Mouse (Mus musculus): ENCODE measurements around the gene Icam1.

The Icam1 gene

GRCm38 (mm10) chr9:21021363-21021762, 5.6 kb downstream of the Icam1 start:
- no peak for DNase-seq (ENCODE audit: inconsistent age in 2 of 2, low spot score in 1 of 2)

- DNase-seq (ENCODE audit: inconsistent age in 2 of 2, low spot score in 1 of 2): no peak
These were observed 6.5 kb downstream of the Icam1 start for GRCm38 (mm10) chr9:21022288-21022687.

DNA sequence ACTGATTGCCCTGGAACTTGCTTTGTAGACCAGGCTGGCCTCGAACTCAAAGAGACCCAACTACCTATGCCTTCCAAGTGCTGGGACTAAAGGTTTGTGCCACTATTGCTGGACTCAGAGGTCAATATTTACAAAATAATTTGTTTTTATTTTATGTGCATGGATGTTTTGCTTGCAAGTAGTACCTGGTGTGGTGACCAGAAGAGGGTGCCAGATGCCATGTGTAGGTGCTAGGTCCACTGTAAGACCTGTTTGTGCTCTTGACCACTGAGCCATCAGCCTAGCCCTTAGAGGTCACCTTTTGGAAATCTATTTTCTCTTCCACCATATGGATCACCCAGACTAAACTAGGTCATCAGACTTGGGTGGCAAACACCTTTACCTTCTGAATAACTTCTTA, 6.9 kb downstream of the Icam1 start:
- no peak for DNase-seq (ENCODE audit: inconsistent age in 2 of 2, low spot score in 1 of 2)

DNA sequence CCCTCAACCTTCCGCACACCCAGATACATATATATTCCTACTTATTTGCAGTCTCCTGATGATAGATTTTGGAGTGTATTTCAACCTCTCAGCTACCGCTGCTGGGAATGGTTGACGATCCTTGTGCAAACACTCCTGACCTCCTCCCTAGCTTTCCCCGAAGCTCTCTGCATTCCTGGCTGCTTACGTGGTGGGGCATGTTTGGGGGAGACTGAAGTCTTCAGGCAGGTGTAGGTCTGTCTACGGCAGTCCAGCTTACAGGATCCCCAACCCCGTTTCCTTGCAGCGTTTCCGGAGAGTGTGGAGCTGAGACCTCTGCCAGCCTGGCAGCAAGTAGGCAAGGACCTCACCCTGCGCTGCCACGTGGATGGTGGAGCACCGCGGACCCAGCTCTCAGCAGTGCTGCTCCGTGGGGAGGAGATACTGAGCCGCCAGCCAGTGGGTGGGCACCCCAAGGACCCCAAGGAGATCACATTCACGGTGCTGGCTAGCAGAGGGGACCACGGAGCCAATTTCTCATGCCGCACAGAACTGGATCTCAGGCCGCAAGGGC, 9.5 kb downstream of the Icam1 start:
- DNase-seq (ENCODE audit: inconsistent age in 2 of 2, low spot score in 1 of 2): peak in 1 of 2 experiments; percentile 25

DNA sequence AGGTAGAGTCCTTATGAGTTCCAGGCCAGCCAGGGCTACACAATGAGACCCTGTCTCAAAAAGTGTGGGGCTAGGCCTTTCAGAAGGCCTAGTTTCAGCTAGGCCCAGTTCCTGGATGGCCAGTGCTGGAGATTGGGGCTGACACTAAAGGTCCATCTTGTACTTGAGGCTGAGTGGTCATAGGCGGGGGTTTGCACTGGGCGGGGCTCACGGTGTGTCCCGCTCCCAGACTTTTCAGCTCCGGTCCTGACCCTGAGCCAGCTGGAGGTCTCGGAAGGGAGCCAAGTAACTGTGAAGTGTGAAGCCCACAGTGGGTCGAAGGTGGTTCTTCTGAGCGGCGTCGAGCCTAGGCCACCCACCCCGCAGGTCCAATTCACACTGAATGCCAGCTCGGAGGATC, 11.1 kb downstream of the Icam1 start:
- DNase-seq (ENCODE audit: inconsistent age in 2 of 2, low spot score in 1 of 2): no peak

- no peak for DNase-seq (ENCODE audit: inconsistent age in 2 of 2, low spot score in 1 of 2)
These were observed 12.0 kb downstream of the Icam1 start for GRCm38 (mm10) chr9:21027774-21028290.

DNA sequence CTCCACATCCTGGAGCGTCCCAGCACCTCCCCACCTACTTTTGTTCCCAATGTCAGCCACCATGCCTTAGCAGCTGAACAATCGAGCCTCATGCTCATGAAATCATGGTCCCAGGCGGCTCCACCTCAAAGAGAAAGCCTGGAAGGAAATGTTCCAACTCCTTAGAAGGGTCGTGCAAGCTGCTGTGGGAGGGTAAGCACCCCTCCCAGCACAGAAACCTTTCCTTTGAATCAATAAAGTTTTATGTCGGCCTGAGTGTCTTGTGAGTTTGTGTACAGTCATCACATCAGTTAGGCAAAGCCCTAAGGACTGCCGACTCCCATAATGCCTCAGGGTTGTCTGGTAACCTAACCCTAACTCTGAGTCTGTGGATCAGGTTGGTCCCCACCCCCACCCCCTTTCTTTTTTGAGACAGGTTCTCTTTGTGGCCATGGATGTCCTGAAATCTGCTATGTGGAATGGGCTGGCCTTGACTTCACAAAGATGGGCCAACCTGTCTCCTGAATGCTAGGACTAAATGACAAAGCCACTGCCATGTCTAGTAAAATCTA, 12.8 kb downstream of the Icam1 start:
- DNase-seq (ENCODE audit: inconsistent age in 2 of 2, low spot score in 1 of 2): no peak

DNA sequence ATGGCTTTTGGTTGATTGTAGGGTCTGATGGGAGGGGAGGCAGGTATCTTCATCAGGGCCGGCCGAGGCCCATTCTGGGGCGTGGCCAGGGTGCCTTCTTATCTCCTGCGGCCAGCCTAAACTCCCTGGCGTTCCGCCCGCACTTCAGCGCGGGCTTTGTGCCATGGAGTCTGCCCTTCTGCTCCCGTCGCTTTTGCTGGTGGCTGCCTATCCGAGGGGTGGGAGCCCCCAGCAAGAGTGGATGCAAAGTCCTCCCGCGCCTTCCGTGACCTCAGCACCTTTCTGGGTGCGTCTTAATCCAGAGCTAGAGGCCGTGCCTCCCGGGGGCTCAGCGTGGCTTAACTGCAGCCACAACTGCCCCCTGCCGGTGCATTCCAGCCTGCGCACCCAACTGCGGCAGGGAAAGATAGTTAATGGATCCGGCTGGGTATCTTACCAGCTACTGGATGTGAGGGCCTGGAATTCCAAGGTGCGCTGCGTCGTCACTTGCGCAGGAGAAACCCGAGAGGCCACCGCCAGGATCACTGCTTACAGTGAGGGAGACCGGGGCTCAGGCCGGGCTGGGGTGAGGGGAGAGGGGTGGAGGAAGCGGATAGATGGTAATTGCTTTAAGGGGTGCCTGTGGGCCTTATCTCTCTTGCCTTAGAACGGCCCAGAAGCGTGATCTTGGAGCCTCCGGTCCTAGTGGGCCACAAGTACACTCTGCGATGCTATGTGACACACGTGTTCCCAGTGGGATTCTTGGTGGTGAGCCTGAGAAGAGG, 13.7 kb downstream of the Icam1 start, which contains the start of gene Icam4:
Gene Icam4 (plus strand): TSS at position 83 of the 764 bp plus-strand sequence.
- DNase-seq (ENCODE audit: inconsistent age in 2 of 2, low spot score in 1 of 2): peak; percentile 88 to 96

GRCm38 (mm10) chr9:21030055-21030600, 14.3 kb downstream of the Icam1 start:
- peak; percentile 44 to 62 for DNase-seq (ENCODE audit: inconsistent age in 2 of 2, low spot score in 1 of 2)

DNA sequence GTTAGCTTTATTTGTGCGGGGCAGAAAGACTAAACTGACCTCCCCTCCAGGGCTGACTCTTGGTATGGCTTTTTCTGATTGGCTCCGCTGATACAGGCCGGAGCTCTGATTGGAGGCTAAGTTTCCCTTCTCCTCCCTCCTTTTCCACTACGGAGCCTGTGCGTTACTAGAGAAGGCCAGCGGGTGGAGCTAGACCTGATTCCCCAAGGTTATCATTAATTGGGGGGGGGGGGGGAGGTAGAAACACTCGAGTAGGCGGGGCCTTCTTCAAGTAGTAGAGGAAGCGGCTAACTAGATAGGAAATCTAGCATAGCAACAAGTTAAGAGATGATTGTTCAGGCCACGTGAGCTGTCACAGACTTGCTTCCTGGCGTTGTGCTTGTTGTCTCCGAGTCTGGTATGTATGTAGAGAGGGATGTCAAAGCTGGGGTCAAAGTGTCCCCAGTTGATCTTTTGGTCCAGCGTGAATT, 15.0 kb downstream of the Icam1 start:
- DNase-seq (ENCODE audit: inconsistent age in 2 of 2, low spot score in 1 of 2): peak; percentile 91 to 95

DNA sequence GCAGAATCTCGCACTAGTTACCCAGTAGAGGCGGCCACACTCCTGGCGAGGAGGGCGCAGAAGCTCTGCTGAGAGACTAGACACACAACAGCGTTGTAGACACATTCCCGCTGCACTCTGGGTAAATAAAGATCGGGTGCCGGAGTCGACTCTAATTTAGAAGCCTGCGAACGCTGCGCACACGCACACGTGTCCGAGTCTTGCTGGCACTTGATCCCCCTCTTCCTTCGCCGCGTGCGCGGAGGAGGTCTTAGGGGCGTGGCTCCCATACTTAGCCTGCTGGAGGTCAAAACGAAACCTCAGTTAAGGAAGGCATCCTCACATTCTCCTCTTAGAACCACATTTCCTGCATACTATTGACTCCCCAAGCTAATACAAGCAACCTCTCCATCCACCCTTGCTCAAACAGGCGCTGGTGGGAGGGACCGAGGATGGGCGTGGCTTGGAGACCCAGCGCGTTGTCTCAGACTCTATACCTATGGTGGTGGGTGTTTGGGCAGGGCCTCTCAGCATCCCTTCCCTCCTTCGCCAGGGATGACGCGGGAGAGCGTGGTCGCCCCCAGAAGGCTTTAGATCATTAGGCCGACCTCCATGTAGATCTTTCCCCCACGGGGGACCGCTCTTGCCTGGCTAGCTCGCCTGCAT, 15.6 kb downstream of the Icam1 start:
- peak; percentile 80 to 90 for DNase-seq (ENCODE audit: inconsistent age in 2 of 2, low spot score in 1 of 2)

GRCm38 (mm10) chr9:21031896-21032351, 16.1 kb downstream of the Icam1 start, which contains the start of gene Icam5:
TSS of gene Icam5 (plus strand) at chr9:21032073.
- DNase-seq (ENCODE audit: inconsistent age in 2 of 2, low spot score in 1 of 2): peak; percentile 49 to 77

DNA sequence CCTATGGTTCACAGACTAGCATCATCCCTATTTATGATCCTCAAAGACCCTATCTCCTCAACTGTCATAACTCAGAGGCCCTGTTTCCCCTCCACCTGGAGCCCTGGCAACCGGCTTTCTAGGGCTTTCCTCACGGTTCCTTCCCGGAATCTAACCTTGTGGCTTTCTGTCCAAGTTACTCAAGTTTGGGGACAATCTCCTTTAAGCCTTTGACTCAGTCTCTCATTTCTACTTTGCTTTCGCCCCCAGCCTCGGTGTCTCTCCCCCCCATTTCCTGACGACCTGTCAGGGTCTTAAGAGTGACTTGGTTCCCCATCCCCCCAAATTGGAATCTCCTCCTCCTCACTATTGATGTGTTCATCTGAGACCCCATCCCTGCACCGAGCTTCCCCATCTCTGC, 16.7 kb downstream of the Icam1 start:
- DNase-seq (ENCODE audit: inconsistent age in 2 of 2, low spot score in 1 of 2): peak in 1 of 2 experiments; percentile 56

DNA sequence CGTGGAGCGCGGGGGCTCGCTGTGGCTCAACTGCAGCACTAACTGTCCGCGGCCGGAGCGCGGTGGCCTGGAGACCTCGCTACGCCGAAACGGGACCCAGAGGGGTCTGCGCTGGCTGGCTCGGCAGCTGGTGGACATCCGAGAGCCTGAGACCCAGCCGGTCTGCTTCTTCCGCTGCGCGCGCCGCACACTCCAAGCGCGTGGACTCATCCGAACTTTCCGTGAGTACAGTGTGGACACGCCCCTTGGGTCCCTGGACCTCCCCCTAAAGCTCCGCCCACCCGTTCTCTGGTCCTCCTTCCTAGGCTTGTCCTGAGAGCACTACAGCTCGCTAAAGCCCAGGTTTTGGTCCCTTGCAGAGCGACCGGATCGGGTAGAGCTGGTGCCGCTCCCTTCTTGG, 17.4 kb downstream of the Icam1 start:
- peak; percentile 91 to 96 for DNase-seq (ENCODE audit: inconsistent age in 2 of 2, low spot score in 1 of 2)

- DNase-seq (ENCODE audit: inconsistent age in 2 of 2, low spot score in 1 of 2): no peak
These were observed 18.8 kb downstream of the Icam1 start for GRCm38 (mm10) chr9:21034481-21035085.

- no peak for DNase-seq (ENCODE audit: inconsistent age in 2 of 2, low spot score in 1 of 2)
These were observed 19.8 kb downstream of the Icam1 start for GRCm38 (mm10) chr9:21035586-21035985.

DNA sequence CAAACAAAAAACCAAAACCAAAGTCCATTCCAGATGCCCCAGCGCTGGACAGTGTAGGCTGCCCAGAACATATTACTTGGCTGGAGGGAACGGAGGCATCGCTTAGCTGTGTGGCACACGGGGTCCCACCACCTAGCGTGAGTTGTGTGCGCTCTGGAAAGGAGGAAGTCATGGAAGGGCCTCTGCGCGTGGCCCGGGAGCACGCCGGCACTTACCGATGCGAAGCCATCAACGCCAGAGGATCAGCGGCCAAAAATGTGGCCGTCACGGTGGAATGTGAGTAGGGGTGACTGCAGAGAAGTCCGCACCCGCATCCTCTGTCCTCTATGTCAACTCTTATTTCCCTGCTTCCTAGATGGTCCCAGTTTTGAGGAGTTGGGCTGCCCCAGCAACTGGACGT, 20.4 kb downstream of the Icam1 start:
- no peak for DNase-seq (ENCODE audit: inconsistent age in 2 of 2, low spot score in 1 of 2)

DNA sequence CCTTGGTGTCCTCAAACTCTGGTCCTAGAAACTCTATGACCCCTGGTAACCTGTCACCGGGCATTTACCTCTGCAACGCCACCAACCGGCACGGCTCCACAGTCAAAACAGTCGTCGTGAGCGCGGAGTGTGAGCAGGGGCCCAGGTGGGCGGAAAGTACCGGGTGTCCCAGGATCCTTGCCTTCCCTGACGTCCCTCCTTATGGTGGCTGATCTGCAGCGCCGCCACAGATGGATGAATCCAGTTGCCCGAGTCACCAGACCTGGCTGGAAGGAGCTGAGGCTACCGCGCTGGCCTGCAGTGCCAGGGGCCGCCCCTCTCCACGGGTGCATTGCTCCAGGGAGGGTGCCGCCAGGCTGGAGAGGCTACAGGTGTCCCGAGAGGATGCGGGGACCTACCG, 20.9 kb downstream of the Icam1 start:
- no peak for DNase-seq (ENCODE audit: inconsistent age in 2 of 2, low spot score in 1 of 2)

GRCm38 (mm10) chr9:21037481-21037891, 21.7 kb downstream of the Icam1 start:
- DNase-seq (ENCODE audit: inconsistent age in 2 of 2, low spot score in 1 of 2): no peak

DNA sequence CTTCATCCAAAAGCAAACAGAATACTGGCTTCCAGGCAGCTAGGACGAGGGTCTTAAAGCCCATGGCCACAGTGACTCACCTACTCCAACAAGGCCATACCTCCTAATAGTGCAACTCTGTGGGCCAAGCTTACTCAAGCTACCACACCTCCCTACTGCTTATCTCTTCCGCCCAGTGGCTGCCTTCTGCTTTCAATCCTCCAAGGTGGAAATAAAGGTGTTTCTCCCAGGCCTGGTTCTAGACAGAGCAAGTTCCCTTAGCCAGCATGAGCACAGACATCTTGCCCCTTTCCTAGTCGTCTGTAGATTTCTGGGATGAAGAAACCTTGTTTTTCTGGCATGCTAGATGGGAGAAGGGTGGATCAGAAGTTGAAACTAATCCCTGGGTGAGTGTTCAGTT, 24.0 kb downstream of the Icam1 start:
- no peak for DNase-seq (ENCODE audit: inconsistent age in 2 of 2, low spot score in 1 of 2)

DNA sequence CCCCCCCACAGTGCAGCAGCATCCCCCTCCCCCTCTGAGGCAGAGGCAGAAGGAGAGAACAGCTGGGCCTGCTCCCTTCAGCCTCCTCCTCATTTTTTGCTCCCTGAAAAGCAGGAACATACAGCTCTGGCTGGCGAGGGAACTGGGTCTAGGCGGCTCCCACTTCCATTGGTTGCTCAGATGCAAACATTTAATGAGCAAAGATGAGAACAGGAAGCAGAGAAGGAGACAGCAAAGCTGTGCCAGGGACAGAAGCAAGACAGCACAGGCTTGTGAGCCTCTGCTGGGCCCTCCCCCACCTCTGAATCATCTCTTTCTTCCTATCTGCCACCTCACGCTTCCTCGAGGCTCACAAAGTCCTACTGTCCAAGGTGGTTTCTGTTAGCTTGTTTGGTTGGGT, 25.5 kb downstream of the Icam1 start:
- DNase-seq (ENCODE audit: inconsistent age in 2 of 2, low spot score in 1 of 2): no peak

All from adrenal gland, adult (tissue).